Mouse (Mus musculus): ENCODE measurements around the gene Prrc2a. TPM values are rescaled to one million over a fixed set of nuclear protein-coding genes. Genes with fewer than 3 reads are reported as not detected.
"Not testable (repeated sequence)": the region's sequence is repeated elsewhere in the genome, so short reads cannot be mapped to it uniquely, and the experiment has no call there.

The Prrc2a gene
- total RNA-seq, 1 experiment from 2014 or later, result 32.1 TPM

- no peak for ATAC-seq (replicated peaks; ENCODE audit: insufficient number of reproducible peaks, low FRiP score, low TSS enrichment, poor library complexity, severe bottlenecking)
Measured at GRCm38 (mm10) chr17:35147348-35147747, 17.3 kb downstream of the Prrc2a start.

- ATAC-seq (replicated peaks; ENCODE audit: insufficient number of reproducible peaks, low FRiP score, low TSS enrichment, poor library complexity, severe bottlenecking), result no peak
Measured at GRCm38 (mm10) chr17:35146139-35146538, 18.6 kb downstream of the Prrc2a start.

- ATAC-seq (replicated peaks; ENCODE audit: insufficient number of reproducible peaks, low FRiP score, low TSS enrichment, poor library complexity, severe bottlenecking), result no peak
Measured at GRCm38 (mm10) chr17:35141971-35142370, 22.7 kb downstream of the Prrc2a start.

- no peak for ATAC-seq (replicated peaks; ENCODE audit: insufficient number of reproducible peaks, low FRiP score, low TSS enrichment, poor library complexity, severe bottlenecking)
Measured at GRCm38 (mm10) chr17:35140490-35140996, 24.2 kb downstream of the Prrc2a start.

GRCm38 (mm10) chr17:35139269-35139668, 25.4 kb downstream of the Prrc2a start:
- ATAC-seq (replicated peaks; ENCODE audit: insufficient number of reproducible peaks, low FRiP score, low TSS enrichment, poor library complexity, severe bottlenecking), result no peak

- peak; percentile 41 for ATAC-seq (replicated peaks; ENCODE audit: insufficient number of reproducible peaks, low FRiP score, low TSS enrichment, poor library complexity, severe bottlenecking)
Measured at GRCm38 (mm10) chr17:35135591-35136320, 28.9 kb downstream of the Prrc2a start.

GRCm38 (mm10) chr17:35134801-35135590, 29.7 kb downstream of the Prrc2a start, which contains the start of gene Bag6:
Gene Bag6 (plus strand): TSS chr17:35135178.
- ATAC-seq (replicated peaks; ENCODE audit: insufficient number of reproducible peaks, low FRiP score, low TSS enrichment, poor library complexity, severe bottlenecking), result peak; percentile 86

- no peak for ATAC-seq (replicated peaks; ENCODE audit: insufficient number of reproducible peaks, low FRiP score, low TSS enrichment, poor library complexity, severe bottlenecking)
Measured at GRCm38 (mm10) chr17:35133517-35133916, 31.2 kb downstream of the Prrc2a start.

GRCm38 (mm10) chr17:35132174-35132560, 32.5 kb downstream of the Prrc2a start:
- no peak for ATAC-seq (replicated peaks; ENCODE audit: insufficient number of reproducible peaks, low FRiP score, low TSS enrichment, poor library complexity, severe bottlenecking)

GRCm38 (mm10) chr17:35131500-35132173, 33.1 kb downstream of the Prrc2a start, which contains the start of gene Apom:
Gene Apom (minus strand): TSS chr17:35132050.
- no peak for ATAC-seq (replicated peaks; ENCODE audit: insufficient number of reproducible peaks, low FRiP score, low TSS enrichment, poor library complexity, severe bottlenecking)

GRCm38 (mm10) chr17:35131038-35131437, 33.7 kb downstream of the Prrc2a start:
- ATAC-seq (replicated peaks; ENCODE audit: insufficient number of reproducible peaks, low FRiP score, low TSS enrichment, poor library complexity, severe bottlenecking), result no peak

GRCm38 (mm10) chr17:35128996-35129395, 35.7 kb downstream of the Prrc2a start:
- ATAC-seq (replicated peaks; ENCODE audit: insufficient number of reproducible peaks, low FRiP score, low TSS enrichment, poor library complexity, severe bottlenecking), result no peak

- ATAC-seq (replicated peaks; ENCODE audit: insufficient number of reproducible peaks, low FRiP score, low TSS enrichment, poor library complexity, severe bottlenecking), result no peak
Measured at GRCm38 (mm10) chr17:35127017-35127416, 37.7 kb downstream of the Prrc2a start.

GRCm38 (mm10) chr17:35126206-35126611, 38.5 kb downstream of the Prrc2a start, which contains the start of gene D17H6S53E:
Gene D17H6S53E (plus strand): TSS chr17:35126373.
- peak; percentile 20; the same call in 1 of the 2 replicates for ATAC-seq (replicated peaks; ENCODE audit: insufficient number of reproducible peaks, low FRiP score, low TSS enrichment, poor library complexity, severe bottlenecking)

- ATAC-seq (replicated peaks; ENCODE audit: insufficient number of reproducible peaks, low FRiP score, low TSS enrichment, poor library complexity, severe bottlenecking), result no peak
Measured at GRCm38 (mm10) chr17:35125578-35125977, 39.1 kb downstream of the Prrc2a start.

GRCm38 (mm10) chr17:35125081-35125480, 39.6 kb downstream of the Prrc2a start:
- peak; percentile 33 for ATAC-seq (replicated peaks; ENCODE audit: insufficient number of reproducible peaks, low FRiP score, low TSS enrichment, poor library complexity, severe bottlenecking)

- not testable (repeated sequence) for ATAC-seq (replicated peaks; ENCODE audit: insufficient number of reproducible peaks, low FRiP score, low TSS enrichment, poor library complexity, severe bottlenecking)
Measured at GRCm38 (mm10) chr17:35124261-35124896, 40.3 kb downstream of the Prrc2a start.

- ATAC-seq (replicated peaks; ENCODE audit: insufficient number of reproducible peaks, low FRiP score, low TSS enrichment, poor library complexity, severe bottlenecking), result not testable (repeated sequence)
Measured at GRCm38 (mm10) chr17:35123287-35123686, 41.4 kb downstream of the Prrc2a start.
